Mouse (Mus musculus): Measurements from ENCODE around the gene Oxsr1. TPM values are rescaled to one million over a fixed set of nuclear protein-coding genes. Genes with fewer than 3 reads are reported as not detected.

Gene Oxsr1
- polyA plus RNA-seq, 1 experiment from 2014 or later, result 16.1 TPM

GRCm38 (mm10) chr9:119247996-119248395 lies 74.2 kb downstream of the Oxsr1 start:
- Histone ChIP-seq H3K4me1 (replicated peaks; ENCODE audit: control insufficient read depth, insufficient read depth, low read length) (no peaks in the 10 kb centered on the region), H3K36me3 (replicated peaks; ENCODE audit: control insufficient read depth, insufficient read depth) (peaks cover 59% of the 10 kb centered on the region), H3K4me3 (replicated peaks; ENCODE audit: low read length) (no peak overlapping the region), H3K4me2 (replicated peaks) (no peak overlapping the region), H3K27ac (no peak overlapping the region), H3K9me3 (ENCODE audit: control insufficient read depth, low read length) (no peaks in the 10 kb centered on the region), H3K9ac (no peak overlapping the region), H3K27me3 (ENCODE audit: control insufficient read depth, insufficient read depth, low read length) (no peaks in the 10 kb centered on the region)
- DNase-seq (ENCODE audit: low spot score) (no peak), ATAC-seq (ENCODE audit: low FRiP score) (no peak)
- WGBS, result 84% methylated on average over 5 of the region's 5 CpGs

GRCm38 (mm10) chr9:119246826-119247225 lies 75.4 kb downstream of the Oxsr1 start:
- DNase-seq (ENCODE audit: low spot score) (no peak), ATAC-seq (ENCODE audit: low FRiP score) (no peak)
- H3K36me3 ChIP-seq (replicated peaks; ENCODE audit: control insufficient read depth, insufficient read depth), result peaks cover 57% of the 10 kb centered on the region
- H3K9ac ChIP-seq, result no peak overlapping the region
- H3K27ac ChIP-seq, result no peak overlapping the region
- H3K27me3 ChIP-seq (ENCODE audit: control insufficient read depth, insufficient read depth, low read length), result no peaks in the 10 kb centered on the region
- H3K4me1 ChIP-seq (replicated peaks; ENCODE audit: control insufficient read depth, insufficient read depth, low read length), result no peaks in the 10 kb centered on the region
- whole genome bisulfite sequencing, result 79% methylated on average over 5 of the region's 5 CpGs
- H3K4me2 ChIP-seq (replicated peaks), result no peak overlapping the region
- no peak overlapping the region for H3K4me3 ChIP-seq (replicated peaks; ENCODE audit: low read length)
- no peaks in the 10 kb centered on the region for H3K9me3 ChIP-seq (ENCODE audit: control insufficient read depth, low read length)

GRCm38 (mm10) chr9:119243981-119244380 lies 78.2 kb downstream of the Oxsr1 start:
- WGBS, result 97% methylated on average over 3 of the region's 3 CpGs
- ATAC-seq (ENCODE audit: low FRiP score), result no peak

GRCm38 (mm10) chr9:119241169-119241865 lies 80.9 kb downstream of the Oxsr1 start:
- ATAC-seq (ENCODE audit: low FRiP score) (no peak), DNase-seq (ENCODE audit: low spot score) (no peak)
- 92% methylated on average over 11 of the region's 11 CpGs for WGBS
- Histone ChIP-seq H3K4me1 (replicated peaks; ENCODE audit: control insufficient read depth, insufficient read depth, low read length) (no peaks in the 10 kb centered on the region), H3K9ac (no peak overlapping the region), H3K27ac (no peak overlapping the region), H3K4me2 (replicated peaks) (no peak overlapping the region), H3K4me3 (replicated peaks; ENCODE audit: low read length) (no peak overlapping the region), H3K36me3 (replicated peaks; ENCODE audit: control insufficient read depth, insufficient read depth) (peaks cover 60% of the 10 kb centered on the region), H3K9me3 (ENCODE audit: control insufficient read depth, low read length) (no peaks in the 10 kb centered on the region), H3K27me3 (ENCODE audit: control insufficient read depth, insufficient read depth, low read length) (no peaks in the 10 kb centered on the region)

More at GRCm38 (mm10) chr9:119243981-119244380, 78.2 kb downstream of the Oxsr1 start:
- H3K9ac ChIP-seq, result no peak overlapping the region
- no peak overlapping the region for H3K4me2 ChIP-seq (replicated peaks)
- H3K36me3 ChIP-seq (replicated peaks; ENCODE audit: control insufficient read depth, insufficient read depth), result peaks cover 60% of the 10 kb centered on the region
- H3K9me3 ChIP-seq (ENCODE audit: control insufficient read depth, low read length), result no peaks in the 10 kb centered on the region
- no peaks in the 10 kb centered on the region for H3K4me1 ChIP-seq (replicated peaks; ENCODE audit: control insufficient read depth, insufficient read depth, low read length)
- no peaks in the 10 kb centered on the region for H3K27me3 ChIP-seq (ENCODE audit: control insufficient read depth, insufficient read depth, low read length)
- DNase-seq (ENCODE audit: low spot score), result no peak
- no peak overlapping the region for H3K27ac ChIP-seq
- H3K4me3 ChIP-seq (replicated peaks; ENCODE audit: low read length), result no peak overlapping the region

- no peak for DNase-seq (ENCODE audit: low spot score)
- H3K9me3 ChIP-seq (ENCODE audit: control insufficient read depth, low read length), result no peaks in the 10 kb centered on the region
- H3K27me3 ChIP-seq (ENCODE audit: control insufficient read depth, insufficient read depth, low read length), result no peaks in the 10 kb centered on the region
- no peak overlapping the region for H3K27ac ChIP-seq
- ATAC-seq (ENCODE audit: low FRiP score), result no peak
- H3K4me2 ChIP-seq (replicated peaks), result no peak overlapping the region
- 85% methylated on average over 10 of the region's 10 CpGs for WGBS
- H3K9ac ChIP-seq, result no peak overlapping the region
- peaks cover 57% of the 10 kb centered on the region for H3K36me3 ChIP-seq (replicated peaks; ENCODE audit: control insufficient read depth, insufficient read depth)
- H3K4me3 ChIP-seq (replicated peaks; ENCODE audit: low read length), result no peak overlapping the region
- no peaks in the 10 kb centered on the region for H3K4me1 ChIP-seq (replicated peaks; ENCODE audit: control insufficient read depth, insufficient read depth, low read length)
Measured at GRCm38 (mm10) chr9:119240286-119240997, 81.8 kb downstream of the Oxsr1 start.

- no peak for DNase-seq (ENCODE audit: low spot score)
- no peaks in the 10 kb centered on the region for H3K9me3 ChIP-seq (ENCODE audit: control insufficient read depth, low read length)
- H3K4me2 ChIP-seq (replicated peaks), result no peak overlapping the region
- no peaks in the 10 kb centered on the region for H3K4me1 ChIP-seq (replicated peaks; ENCODE audit: control insufficient read depth, insufficient read depth, low read length)
- H3K36me3 ChIP-seq (replicated peaks; ENCODE audit: control insufficient read depth, insufficient read depth), result peaks cover 51% of the 10 kb centered on the region
- no peak overlapping the region for H3K4me3 ChIP-seq (replicated peaks; ENCODE audit: low read length)
- WGBS, result 99% methylated on average over 3 of the region's 3 CpGs
- H3K27ac ChIP-seq, result no peak overlapping the region
- no peak for ATAC-seq (ENCODE audit: low FRiP score)
- H3K9ac ChIP-seq, result no peak overlapping the region
- H3K27me3 ChIP-seq (ENCODE audit: control insufficient read depth, insufficient read depth, low read length), result no peaks in the 10 kb centered on the region
Measured at GRCm38 (mm10) chr9:119239274-119239673, 83.0 kb downstream of the Oxsr1 start.

- no peak for DNase-seq (ENCODE audit: low spot score)
- Histone ChIP-seq H3K4me2 (replicated peaks) (no peak overlapping the region), H3K36me3 (replicated peaks; ENCODE audit: control insufficient read depth, insufficient read depth) (peaks cover 47% of the 10 kb centered on the region), H3K9me3 (ENCODE audit: control insufficient read depth, low read length) (no peaks in the 10 kb centered on the region), H3K4me3 (replicated peaks; ENCODE audit: low read length) (no peak overlapping the region), H3K27ac (no peak overlapping the region), H3K9ac (no peak overlapping the region), H3K27me3 (ENCODE audit: control insufficient read depth, insufficient read depth, low read length) (no peaks in the 10 kb centered on the region), H3K4me1 (replicated peaks; ENCODE audit: control insufficient read depth, insufficient read depth, low read length) (no peaks in the 10 kb centered on the region)
- 93% methylated on average over 4 of the region's 4 CpGs for WGBS
- ATAC-seq (ENCODE audit: low FRiP score), result no peak
Measured at GRCm38 (mm10) chr9:119238796-119239195, 83.4 kb downstream of the Oxsr1 start.

DNA sequence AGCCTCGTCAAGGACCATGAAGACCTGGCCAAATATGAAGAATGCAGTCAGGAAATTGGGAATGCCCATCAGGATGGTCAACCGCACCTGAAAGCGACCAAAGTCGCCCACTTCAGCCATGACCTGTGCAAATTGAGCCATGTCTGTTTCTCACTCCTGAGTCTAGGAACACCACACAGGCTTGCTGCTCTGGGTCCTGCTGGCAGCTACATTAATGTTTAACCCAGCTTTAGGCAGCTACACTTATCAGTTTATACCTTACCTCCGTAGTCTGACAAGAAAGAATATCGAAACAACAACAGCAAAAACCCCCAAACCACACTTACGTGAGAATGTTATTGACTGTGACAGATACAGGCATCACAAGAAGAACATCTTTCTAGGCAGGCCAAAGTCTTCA lies 90.7 kb downstream of the Oxsr1 start:
- no peak overlapping the region for H3K4me3 ChIP-seq (replicated peaks; ENCODE audit: low read length)
- ATAC-seq (ENCODE audit: low FRiP score), result no peak
- H3K9me3 ChIP-seq (ENCODE audit: control insufficient read depth, low read length), result no peaks in the 10 kb centered on the region
- H3K4me1 ChIP-seq (replicated peaks; ENCODE audit: control insufficient read depth, insufficient read depth, low read length), result no peaks in the 10 kb centered on the region
- no peak overlapping the region for H3K4me2 ChIP-seq (replicated peaks)
- no peak overlapping the region for H3K27ac ChIP-seq
- WGBS, result 97% methylated on average over 7 of the region's 7 CpGs
- no peak overlapping the region for H3K9ac ChIP-seq
- DNase-seq (ENCODE audit: low spot score), result no peak
- H3K27me3 ChIP-seq (ENCODE audit: control insufficient read depth, insufficient read depth, low read length), result no peaks in the 10 kb centered on the region
- 0 out of 2 replicates have a peak, but pooled peaks cover 5% of the 10 kb centered on the region for H3K36me3 ChIP-seq (replicated peaks; ENCODE audit: control insufficient read depth, insufficient read depth)

- ATAC-seq (ENCODE audit: low FRiP score), result no peak
- H3K27me3 ChIP-seq (ENCODE audit: control insufficient read depth, insufficient read depth, low read length), result no peaks in the 10 kb centered on the region
- DNase-seq (ENCODE audit: low spot score), result no peak
- 97% methylated on average over 2 of the region's 2 CpGs for WGBS
- H3K27ac ChIP-seq, result no peak overlapping the region
- no peaks in the 10 kb centered on the region for H3K4me1 ChIP-seq (replicated peaks; ENCODE audit: control insufficient read depth, insufficient read depth, low read length)
- H3K36me3 ChIP-seq (replicated peaks; ENCODE audit: control insufficient read depth, insufficient read depth), result 0 out of 2 replicates have a peak, but pooled peaks cover 5% of the 10 kb centered on the region
- H3K4me3 ChIP-seq (replicated peaks; ENCODE audit: low read length), result no peak overlapping the region
- no peak overlapping the region for H3K9ac ChIP-seq
- no peaks in the 10 kb centered on the region for H3K9me3 ChIP-seq (ENCODE audit: control insufficient read depth, low read length)
- H3K4me2 ChIP-seq (replicated peaks), result no peak overlapping the region
Measured at GRCm38 (mm10) chr9:119230829-119231228, 91.4 kb downstream of the Oxsr1 start.
